Mouse (Mus musculus) midbrain, embryonic 14.5 days (tissue): ENCODE measurements around the gene Des. TPM values are rescaled to one million over a fixed set of nuclear protein-coding genes. Genes with fewer than 3 reads are reported as not detected.

Experiments
- ATAC-seq: fragments of 200-750 bp; cut with Nextera tagmentation; 2 replicates; pipeline ENCODE4 v1.8.0; 2017; ENCODE audit warnings: moderate number of reproducible peaks, moderate library complexity; ENCODE audit not compliant: low FRiP score, low TSS enrichment
- DNase-seq: peaks from one replicate; pipeline ENCODE4 v3.0.0-alpha.2; 2015
- H3K27ac ChIP-seq: fragments of 300-500 bp; sonication (generic); replicated peaks from 2 replicates; pipeline ENCODE4 v1.5.1; 2014; ENCODE audit warnings: mild to moderate bottlenecking, low read depth, low read length, moderate library complexity
- H3K27me3 ChIP-seq: fragments of 300-500 bp; sonication (generic); 2 replicates; pipeline ENCODE4 v1.6.1; 2014; ENCODE audit warnings: low read length, control low read depth, mixed read lengths; ENCODE audit not compliant: control insufficient read depth, insufficient read depth
- H3K36me3 ChIP-seq: fragments of 300-500 bp; sonication (generic); 2 replicates; pipeline ENCODE4 v1.6.1; 2014; ENCODE audit warnings: low read length, control low read depth; ENCODE audit not compliant: control insufficient read depth, insufficient read depth
- H3K4me1 ChIP-seq: fragments of 300-500 bp; sonication (generic); 2 replicates; pipeline ENCODE4 v1.6.1; 2014; ENCODE audit warnings: mild to moderate bottlenecking, antibody characterized with exemption, low read length, control low read depth; ENCODE audit not compliant: control insufficient read depth, insufficient read depth
- H3K4me2 ChIP-seq: fragments of 300-500 bp; sonication (generic); 2 replicates; pipeline ENCODE4 v1.6.1; 2014; ENCODE audit warnings: mild to moderate bottlenecking, low read length, moderate library complexity
- H3K4me3 ChIP-seq: fragments of 300-500 bp; sonication (generic); replicated peaks from 2 replicates; pipeline ENCODE4 v1.5.1; 2014; ENCODE audit warnings: low read depth, low read length
- H3K9ac ChIP-seq: fragments of 300-500 bp; sonication (generic); replicated peaks from 2 replicates; pipeline ENCODE4 v1.6.1; 2014; ENCODE audit warnings: mild to moderate bottlenecking, low read length, moderate library complexity
- H3K9me3 ChIP-seq: fragments of 300-500 bp; sonication (generic); 2 replicates; pipeline ENCODE4 v1.6.1; 2016; ENCODE audit warnings: low read length, control low read depth, mixed read lengths; ENCODE audit not compliant: control insufficient read depth
- WGBS: fragments of 180-500 bp; shearing (Covaris S2); extraction: QIAGEN DNeasy Blood & Tissue Kit; methylation state at CpG from one replicate; pipeline ENCODE4 v1.1.7; 2014; 5-methylcytosine and 5-hydroxymethylcytosine counted together
- polyA plus RNA-seq: library from polyadenylated mRNA; unstranded; fragments of >200 nt; fragmentation: Nextera tagmentation; extraction: Ambion mirVana; gene quantifications from 2 replicates; pipeline ENCODE4 v1.2.1, GENCODE M21; 2014

Gene Des
- polyA plus RNA-seq, 1 experiment from 2014 or later = 1.4 TPM

GRCm38 (mm10) chr1:75361123-75361522, 994 bp downstream of the Des start:
- Histone ChIP-seq H3K9ac (no peak overlapping the region), H3K36me3 (no peaks in the 10 kb centered on the region), H3K9me3 (no peaks in the 10 kb centered on the region), H3K4me3 (no peak overlapping the region; the same call in 1 of the 2 replicates), H3K4me2 (no peak overlapping the region), H3K4me1 (0 out of 2 replicates have a peak, but pooled peaks cover 3% of the 10 kb centered on the region), H3K27ac (no peak overlapping the region), H3K27me3 (peaks cover 29% of the 10 kb centered on the region)
- DNase-seq (no peak), ATAC-seq (no peak)
- 36% methylated on average over 4 of the region's 4 CpGs for WGBS

GRCm38 (mm10) chr1:75361750-75362149, 1.6 kb downstream of the Des start:
- no peak overlapping the region for H3K4me3 ChIP-seq
- H3K9me3 ChIP-seq = no peaks in the 10 kb centered on the region
- ATAC-seq = no peak
- no peak for DNase-seq
- H3K4me1 ChIP-seq = 0 out of 2 replicates have a peak, but pooled peaks cover 3% of the 10 kb centered on the region
- no peak overlapping the region for H3K9ac ChIP-seq
- peaks cover 29% of the 10 kb centered on the region for H3K27me3 ChIP-seq
- no peak overlapping the region for H3K27ac ChIP-seq
- WGBS = 53% methylated on average over 4 of the region's 4 CpGs
- no peak overlapping the region for H3K4me2 ChIP-seq
- H3K36me3 ChIP-seq = no peaks in the 10 kb centered on the region

- Histone ChIP-seq H3K4me3 (no peak overlapping the region), H3K27me3 (peaks cover 27% of the 10 kb centered on the region)
- WGBS = 91% methylated on average over 3 of the region's 3 CpGs
Measured at GRCm38 (mm10) chr1:75363868-75364267, 3.7 kb downstream of the Des start.

GRCm38 (mm10) chr1:75365510-75366137, 5.5 kb downstream of the Des start:
- Histone ChIP-seq H3K4me1 (0 out of 2 replicates have a peak, but pooled peaks cover 2% of the 10 kb centered on the region), H3K27ac (no peak overlapping the region), H3K36me3 (no peaks in the 10 kb centered on the region), H3K27me3 (peaks cover 10% of the 10 kb centered on the region), H3K4me3 (no peak overlapping the region), H3K9ac (no peak overlapping the region), H3K4me2 (no peak overlapping the region), H3K9me3 (no peaks in the 10 kb centered on the region)
- DNase-seq (no peak), ATAC-seq (no peak)
- 74% methylated on average over 14 of the region's 14 CpGs for WGBS

More at GRCm38 (mm10) chr1:75363868-75364267, 3.7 kb downstream of the Des start:
- H3K4me2 ChIP-seq = no peak overlapping the region
- 0 out of 2 replicates have a peak, but pooled peaks cover 3% of the 10 kb centered on the region for H3K4me1 ChIP-seq
- no peak overlapping the region for H3K27ac ChIP-seq
- no peak for ATAC-seq
- no peaks in the 10 kb centered on the region for H3K9me3 ChIP-seq
- no peak for DNase-seq
- no peak overlapping the region for H3K9ac ChIP-seq
- no peaks in the 10 kb centered on the region for H3K36me3 ChIP-seq

GRCm38 (mm10) chr1:75369360-75369983, 9.3 kb downstream of the Des start:
- Histone ChIP-seq H3K27me3 (no peaks in the 10 kb centered on the region), H3K27ac (no peak overlapping the region), H3K9me3 (no peaks in the 10 kb centered on the region), H3K4me1 (peaks cover 12% of the 10 kb centered on the region; the same call in 1 of the 2 replicates), H3K36me3 (no peaks in the 10 kb centered on the region), H3K4me3 (no peak overlapping the region), H3K9ac (no peak overlapping the region), H3K4me2 (no peak overlapping the region)
- DNase-seq (no peak), ATAC-seq (no peak)
- 49% methylated on average over 25 of the region's 25 CpGs for WGBS

- H3K36me3 ChIP-seq = no peaks in the 10 kb centered on the region
- 54% methylated on average over 13 of the region's 13 CpGs for WGBS
- H3K4me1 ChIP-seq = peaks cover 18% of the 10 kb centered on the region; the same call in 1 of the 2 replicates
- no peaks in the 10 kb centered on the region for H3K27me3 ChIP-seq
- ATAC-seq = no peak
- no peaks in the 10 kb centered on the region for H3K9me3 ChIP-seq
- H3K4me2 ChIP-seq = no peak overlapping the region
- H3K4me3 ChIP-seq = no peak overlapping the region
- H3K27ac ChIP-seq = no peak overlapping the region
- DNase-seq = no peak
- no peak overlapping the region for H3K9ac ChIP-seq
Measured at GRCm38 (mm10) chr1:75369984-75370660, 10.0 kb downstream of the Des start.

- DNase-seq (peak; percentile 53), ATAC-seq (no peak)
- Histone ChIP-seq H3K9me3 (no peaks in the 10 kb centered on the region), H3K27ac (no peak overlapping the region), H3K4me2 (no peak overlapping the region), H3K4me3 (no peak overlapping the region), H3K27me3 (no peaks in the 10 kb centered on the region; the same call in 1 of the 2 replicates), H3K9ac (no peak overlapping the region), H3K4me1 (peaks cover 24% of the 10 kb centered on the region; the same call in 1 of the 2 replicates), H3K36me3 (no peaks in the 10 kb centered on the region)
- 56% methylated on average over 13 of the region's 13 CpGs for WGBS
Measured at GRCm38 (mm10) chr1:75371317-75372095, 11.4 kb downstream of the Des start.

GRCm38 (mm10) chr1:75372450-75372849, 12.3 kb downstream of the Des start:
- Histone ChIP-seq H3K9ac (no peak overlapping the region), H3K4me1 (peaks cover 24% of the 10 kb centered on the region; the same call in 1 of the 2 replicates), H3K27ac (peak overlapping the region; percentile 65), H3K9me3 (no peaks in the 10 kb centered on the region), H3K27me3 (peaks cover 2% of the 10 kb centered on the region), H3K4me2 (no peak overlapping the region), H3K36me3 (no peaks in the 10 kb centered on the region), H3K4me3 (no peak overlapping the region)
- DNase-seq (no peak), ATAC-seq (no peak)
- WGBS = 79% methylated on average over 3 of the region's 3 CpGs
